Mouse (Mus musculus): ENCODE data around the gene Itga11. TPM values are rescaled to one million over a fixed set of nuclear protein-coding genes. Genes with fewer than 3 reads are reported as not detected.

Itga11 gene
- under 1 TPM; 0.23 to 0.77 TPM for polyA plus RNA-seq (2017; shearing (Covaris generic))

DNA sequence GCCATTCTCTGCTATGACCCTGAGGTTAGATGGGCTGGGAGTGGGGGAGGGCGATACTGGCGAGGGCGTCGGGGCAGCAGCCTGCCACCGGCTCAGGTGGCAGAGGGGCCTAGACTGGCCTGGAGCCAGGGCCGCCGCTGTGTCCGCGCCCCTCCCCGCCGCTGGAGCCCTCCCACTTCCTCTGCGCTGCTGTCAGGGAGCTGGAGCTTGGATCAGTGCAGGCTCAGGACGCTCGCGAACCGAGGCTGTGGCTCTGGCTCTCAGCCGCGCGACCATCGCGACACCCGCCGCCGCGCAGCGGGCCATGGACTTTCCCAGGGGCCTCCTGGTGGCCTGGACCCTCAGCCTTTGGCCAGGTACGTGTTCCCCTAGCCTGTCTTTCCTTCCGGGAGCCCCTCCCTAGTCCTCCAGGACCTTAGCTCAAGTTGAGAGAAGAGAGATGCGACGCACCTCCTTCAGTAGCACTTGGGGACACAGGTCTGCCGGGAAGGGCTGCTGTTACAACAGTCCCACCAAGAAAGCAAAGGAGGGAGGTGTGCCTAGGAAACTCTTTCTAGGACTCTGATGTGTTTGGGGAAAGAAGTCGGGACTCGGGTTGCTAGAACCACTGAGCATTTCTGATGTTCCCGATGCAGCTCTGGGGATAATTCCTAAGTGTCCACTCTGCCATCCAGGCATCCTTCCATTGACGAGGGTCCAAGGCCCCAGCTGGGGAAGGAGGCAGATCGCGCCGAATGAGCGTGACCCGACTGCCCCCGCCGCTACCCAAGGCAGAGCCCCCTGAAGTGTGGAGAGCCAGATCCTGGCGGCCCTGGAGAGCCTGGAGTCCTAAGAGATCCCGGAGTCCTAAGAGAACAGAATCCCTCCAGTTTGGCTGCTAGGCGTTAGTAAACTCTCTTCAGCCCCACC, at the start of gene Itga11:
Gene Itga11 (plus strand): TSS at position 186 of the 909 bp plus-strand sequence.

DNA sequence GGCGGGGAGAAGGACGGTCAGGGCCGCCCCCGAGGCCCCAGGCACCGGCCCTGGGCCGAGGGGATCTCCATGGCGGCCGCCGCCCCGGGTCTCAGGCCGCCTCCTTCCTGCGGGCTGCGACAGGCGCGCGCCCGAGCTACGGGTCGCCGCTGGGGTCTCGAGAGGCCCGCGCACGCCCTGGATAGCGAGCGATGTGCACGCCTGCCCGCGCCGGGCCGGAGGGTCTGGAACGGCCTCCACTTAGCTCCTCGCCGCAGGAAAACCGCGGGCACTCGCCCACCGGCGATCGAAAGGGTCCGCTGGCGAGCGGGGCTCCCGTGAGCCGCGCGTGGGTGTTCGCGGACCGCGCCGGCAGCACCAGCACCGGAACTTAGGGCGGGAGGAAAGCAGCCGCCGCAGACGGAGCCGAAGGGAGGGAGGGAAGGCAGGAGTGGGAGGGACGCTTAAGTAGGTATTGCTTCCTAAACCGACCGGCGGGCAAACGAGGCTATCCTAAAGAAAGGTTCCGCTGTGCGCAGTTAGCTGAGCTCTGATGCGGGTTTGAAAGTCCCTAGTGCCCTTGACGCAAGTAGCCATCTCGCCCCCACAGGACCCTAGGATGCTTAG, 134.0 kb downstream of the Itga11 start, which contains the start of gene Fem1b:
Gene Fem1b (minus strand): TSS at position 419 of the 606 bp plus-strand sequence.

Other genes with a start within 250 kb of the Itga11 start
- gene Coro2b, start 140.8 kb upstream of the Itga11 start, polyA plus RNA-seq (2017; shearing (Covaris generic)), result 1 to 10 TPM; 3.2 to 3.4 TPM
- 10 to 100 TPM; 13.3 TPM for gene Fem1b, start 134.1 kb downstream of the Itga11 start, polyA plus RNA-seq (2017; shearing (Covaris generic))
- 10 to 100 TPM in 1 of 2 experiments, 1 to 10 TPM in 1; 7.7 to 11.8 TPM for gene Cln6, start 161.0 kb downstream of the Itga11 start, polyA plus RNA-seq (2017; shearing (Covaris generic))
- gene Calml4, start 180.3 kb downstream of the Itga11 start, polyA plus RNA-seq (2017; shearing (Covaris generic)), result 1 to 10 TPM in 1 of 2 experiments, not detected in 1; 3.1 TPM

Measured in inflammation-experienced regulatory T-cells (primary cell).